Mouse (Mus musculus): Measurements from ENCODE around the gene Xylb.

The Xylb gene

DNA sequence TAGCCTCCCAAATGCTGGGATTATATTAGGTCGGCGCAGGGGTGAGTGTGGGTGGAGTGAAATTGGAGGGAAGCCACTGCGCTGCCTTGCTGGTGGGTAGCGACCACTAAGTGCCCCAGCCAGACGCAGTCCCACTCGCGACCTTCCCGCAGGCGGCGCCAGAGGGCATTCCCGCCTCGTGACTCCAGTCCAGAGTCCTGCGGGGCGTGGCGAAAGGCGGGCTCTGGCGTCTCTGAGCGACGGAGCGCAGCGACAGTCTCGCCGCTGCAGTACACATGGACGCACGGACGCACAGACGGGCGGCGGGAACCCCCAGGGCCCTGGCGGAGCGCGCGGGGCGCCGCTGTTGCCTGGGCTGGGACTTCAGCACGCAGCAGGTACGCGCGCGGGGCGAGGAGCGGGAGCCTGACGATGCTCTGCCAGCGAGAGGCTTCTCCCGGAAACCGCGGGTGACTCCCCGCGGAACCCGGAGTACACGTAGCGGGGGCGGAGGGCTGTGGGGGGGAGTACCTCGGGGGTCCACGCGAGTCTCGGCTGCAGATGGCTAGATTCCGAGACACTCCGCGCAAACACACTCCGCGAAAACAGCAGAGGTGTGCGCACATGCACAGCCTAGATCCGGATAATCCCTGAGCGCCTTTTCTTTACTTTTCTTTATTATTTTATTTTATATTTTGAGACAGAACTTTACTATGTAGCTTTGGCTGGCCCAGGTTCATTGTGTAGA lies at the start of gene Xylb:
Xylb (plus strand) TSS at position 51 of the 727 bp plus-strand sequence.
- DNase-seq (ENCODE audit: low read depth, low spot score) = peak; percentile 82

GRCm38 (mm10) chr9:119309067-119309466 lies 48.1 kb upstream of the Xylb start:
- no peak for DNase-seq (ENCODE audit: low read depth, low spot score)

DNA sequence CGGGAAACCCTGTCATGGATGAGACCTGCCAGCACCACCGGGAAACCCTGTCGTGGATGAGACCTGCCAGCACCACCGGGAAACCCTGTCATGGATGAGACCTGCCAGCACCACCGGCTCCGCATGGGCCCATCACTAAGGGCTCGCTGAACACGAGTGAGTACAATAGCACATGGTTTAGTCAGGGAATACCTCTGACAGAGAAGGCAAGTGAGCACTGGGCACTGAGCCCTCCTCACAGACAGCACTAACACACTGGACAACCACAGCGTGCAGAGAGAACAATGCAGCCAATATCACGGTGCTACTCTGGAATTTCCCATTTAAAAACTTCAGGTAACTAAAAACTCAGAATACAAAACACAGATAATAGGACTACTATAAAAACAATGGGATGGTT lies 44.1 kb upstream of the Xylb start:
- DNase-seq (ENCODE audit: low read depth, low spot score) = no peak

- DNase-seq (ENCODE audit: low read depth, low spot score) = no peak
These were observed 38.3 kb upstream of the Xylb start for GRCm38 (mm10) chr9:119318891-119319290.

GRCm38 (mm10) chr9:119320446-119320845 lies 36.7 kb upstream of the Xylb start:
- no peak for DNase-seq (ENCODE audit: low read depth, low spot score)

GRCm38 (mm10) chr9:119320946-119321345 lies 36.2 kb upstream of the Xylb start:
- DNase-seq (ENCODE audit: low read depth, low spot score) = no peak

DNA sequence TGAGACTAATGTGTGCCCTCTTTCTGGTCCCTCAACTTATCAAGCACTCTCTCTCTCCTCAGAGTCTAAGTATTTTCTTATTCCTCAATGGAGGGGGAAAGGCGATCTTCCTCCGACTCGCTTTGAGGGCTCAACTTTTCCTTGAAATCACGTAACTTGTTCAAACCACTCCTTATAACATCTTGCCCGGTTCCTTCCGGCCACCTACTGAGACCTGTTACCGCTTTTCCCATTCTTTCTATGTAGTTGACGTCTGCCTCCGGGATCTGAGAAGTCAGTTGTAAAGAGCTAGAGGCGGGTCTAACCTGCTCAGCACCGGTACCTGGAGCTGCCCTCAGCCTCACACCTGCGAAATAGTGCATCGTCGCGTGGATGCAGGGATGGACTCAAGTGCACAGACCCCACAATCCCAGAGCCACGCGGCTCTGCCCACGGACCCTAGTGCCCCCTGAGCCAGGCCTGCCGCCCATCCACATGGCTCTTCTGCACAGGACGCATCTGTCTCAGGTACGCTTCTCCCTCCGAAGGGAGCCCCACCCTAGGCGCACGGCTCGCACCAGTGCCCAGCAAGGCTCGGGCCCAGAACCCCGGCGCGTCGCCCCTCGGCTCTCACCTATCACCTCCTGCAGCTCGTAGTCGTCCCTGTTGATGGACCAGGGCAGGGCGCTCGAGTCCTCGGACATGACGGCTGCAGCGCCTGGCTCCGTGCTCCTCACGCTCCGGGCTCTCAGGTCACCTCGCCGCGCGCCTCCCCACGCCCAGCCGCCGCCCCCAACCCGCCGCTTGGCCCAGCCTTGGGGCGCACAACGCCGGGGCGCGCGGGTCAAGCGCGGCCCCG lies 35.6 kb upstream of the Xylb start:
- DNase-seq (ENCODE audit: low read depth, low spot score) = no peak

- DNase-seq (ENCODE audit: low read depth, low spot score) = peak; percentile 99
These were observed 34.6 kb upstream of the Xylb start, which contains the start of gene Oxsr1 for GRCm38 (mm10) chr9:119322289-119323259. Gene Oxsr1, minus strand, starts transcription at chr9:119322427.

GRCm38 (mm10) chr9:119323260-119323645 lies 33.9 kb upstream of the Xylb start:
- no peak for DNase-seq (ENCODE audit: low read depth, low spot score)

- DNase-seq (ENCODE audit: low read depth, low spot score) = no peak
These were observed 33.1 kb upstream of the Xylb start for GRCm38 (mm10) chr9:119324130-119324529.

DNA sequence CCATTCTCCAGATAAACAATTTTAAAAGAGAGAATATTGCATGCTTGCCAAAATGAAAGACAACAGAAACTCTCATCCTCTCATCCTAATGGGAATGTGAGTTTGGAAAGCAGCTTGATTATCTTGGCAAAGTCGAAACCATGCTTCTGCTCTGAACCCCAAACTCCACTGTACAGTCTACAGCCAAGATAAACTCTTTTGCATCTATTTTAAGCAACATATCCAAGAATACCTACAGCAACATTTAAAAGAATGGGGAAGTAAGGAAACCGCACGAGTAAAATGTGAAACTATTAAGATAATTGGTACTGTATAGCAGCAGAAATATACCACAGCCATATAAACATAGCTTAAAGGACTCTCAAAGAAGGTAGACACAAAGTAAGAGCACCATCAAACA lies 28.7 kb upstream of the Xylb start:
- no peak for DNase-seq (ENCODE audit: low read depth, low spot score)

- DNase-seq (ENCODE audit: low read depth, low spot score) = no peak
These were observed 26.8 kb upstream of the Xylb start for GRCm38 (mm10) chr9:119330186-119330963.

- no peak for DNase-seq (ENCODE audit: low read depth, low spot score)
These were observed 22.9 kb upstream of the Xylb start for GRCm38 (mm10) chr9:119334324-119334723.

DNA sequence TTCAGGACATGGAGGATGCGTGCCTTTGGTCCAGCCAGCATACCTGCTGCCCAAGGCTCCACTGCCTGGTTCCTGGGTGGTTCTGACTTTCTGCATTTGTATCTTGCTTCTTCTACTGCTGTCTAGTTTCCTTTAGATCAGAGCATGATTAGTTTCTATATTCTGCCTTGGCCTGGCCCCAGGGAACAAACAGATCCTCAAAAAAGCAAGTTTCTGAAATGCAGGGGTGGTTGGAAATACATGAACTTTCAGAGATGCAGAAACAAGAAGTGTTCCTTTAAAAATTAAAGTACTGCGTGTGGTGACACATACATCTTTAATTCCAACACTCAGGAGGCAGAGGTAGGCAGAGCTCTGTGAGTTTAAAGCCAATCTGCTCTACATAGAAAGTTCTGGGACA lies 22.3 kb upstream of the Xylb start:
- DNase-seq (ENCODE audit: low read depth, low spot score) = no peak

- DNase-seq (ENCODE audit: low read depth, low spot score) = no peak
These were observed 21.6 kb upstream of the Xylb start for GRCm38 (mm10) chr9:119335571-119335970.

DNA sequence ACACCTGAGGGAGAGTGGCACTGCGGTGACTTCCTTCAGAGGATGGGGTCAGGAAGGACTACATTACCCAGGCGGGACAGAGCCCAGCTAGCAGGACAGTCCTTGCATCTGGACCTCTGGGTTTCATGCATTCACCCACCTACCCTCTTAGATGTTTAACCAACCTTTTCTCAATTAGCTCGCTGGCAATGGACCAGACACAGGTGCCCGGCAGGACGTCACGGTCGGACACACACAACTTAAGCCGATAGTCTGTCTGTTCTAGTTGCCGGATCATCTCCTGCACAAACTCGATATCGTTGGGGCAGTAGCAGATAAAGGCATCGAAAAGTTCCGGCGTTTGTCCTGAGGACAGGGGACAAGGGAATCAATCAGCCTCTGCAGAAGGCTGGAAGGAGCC lies 19.3 kb upstream of the Xylb start:
- DNase-seq (ENCODE audit: low read depth, low spot score) = no peak

DNA sequence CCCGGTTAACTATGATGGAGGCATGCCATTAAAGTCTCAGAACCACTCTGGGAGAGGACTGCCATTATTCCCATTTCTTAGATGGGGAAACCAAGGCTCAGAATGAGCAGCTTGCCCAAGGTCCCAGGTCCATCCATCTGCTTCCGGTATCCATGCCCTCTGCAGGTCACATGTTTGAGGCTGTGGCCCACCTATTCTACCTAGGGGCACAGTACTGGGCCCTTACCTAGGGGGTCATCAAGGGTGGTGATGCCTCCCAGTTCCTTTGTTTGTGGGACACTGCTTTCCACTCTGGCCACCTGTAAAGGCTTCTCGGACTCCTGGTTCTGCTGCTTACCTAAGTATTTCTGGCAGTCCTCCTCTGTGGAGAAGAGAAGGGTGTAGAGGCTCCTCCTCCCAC lies 18.8 kb upstream of the Xylb start:
- no peak for DNase-seq (ENCODE audit: low read depth, low spot score)

- DNase-seq (ENCODE audit: low read depth, low spot score) = no peak
These were observed 18.1 kb upstream of the Xylb start for GRCm38 (mm10) chr9:119339106-119339505.

DNA sequence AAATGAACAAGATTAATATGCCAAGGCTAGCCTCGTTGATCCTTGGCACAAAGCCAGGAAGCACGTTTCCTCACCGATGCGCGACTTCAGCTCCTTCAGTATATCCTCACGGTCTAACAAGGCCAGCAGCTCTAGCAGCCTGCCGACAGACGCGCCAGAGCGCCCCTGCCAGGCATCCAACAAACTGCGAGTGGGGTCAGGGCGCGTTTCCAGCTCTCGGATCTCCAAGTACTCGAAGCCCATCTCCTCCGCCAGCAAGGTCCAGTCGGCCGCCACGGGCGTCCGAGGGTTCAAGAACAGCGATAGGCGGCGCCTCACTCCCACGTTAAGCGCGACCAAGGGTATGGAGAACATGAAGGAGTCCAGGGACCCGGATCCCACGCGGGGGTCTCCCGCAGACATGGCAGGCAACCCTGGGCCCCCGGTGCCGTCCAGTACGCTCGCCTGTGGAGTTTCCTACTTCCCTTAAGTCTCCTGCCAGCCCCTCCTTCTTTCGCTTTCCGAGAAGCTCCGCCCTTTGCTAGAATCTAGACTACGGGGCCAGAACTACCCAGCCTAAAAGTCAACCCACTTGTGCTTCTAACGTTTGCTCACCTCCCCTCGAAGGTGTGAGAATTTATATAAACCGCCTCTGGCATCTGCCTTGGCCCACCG lies 17.5 kb upstream of the Xylb start, which contains the start of gene Acaa1a:
Acaa1a (plus strand) TSS at position 119 of the 654 bp plus-strand sequence.
- DNase-seq (ENCODE audit: low read depth, low spot score) = no peak

GRCm38 (mm10) chr9:119340212-119340580 lies 17.0 kb upstream of the Xylb start:
- no peak for DNase-seq (ENCODE audit: low read depth, low spot score)

Data from retina, postnatal 7 days (tissue).